Mouse (Mus musculus): Measurements from ENCODE around the gene Mast4.
A peak's percentile ranks its signal among the peaks of the same experiment; 100 is the strongest.

Mast4 gene

GRCm38 (mm10) chr13:102989616-102990015 is 344.7 kb downstream of the Mast4 start:
- DNase-seq (ENCODE audit: low spot score in 2 of 2), result no peak

- DNase-seq (ENCODE audit: low spot score in 2 of 2), result no peak
These were observed 345.3 kb downstream of the Mast4 start for GRCm38 (mm10) chr13:102988976-102989375.

GRCm38 (mm10) chr13:102988251-102988895 is 345.9 kb downstream of the Mast4 start:
- no peak for DNase-seq (ENCODE audit: low spot score in 2 of 2)

DNA sequence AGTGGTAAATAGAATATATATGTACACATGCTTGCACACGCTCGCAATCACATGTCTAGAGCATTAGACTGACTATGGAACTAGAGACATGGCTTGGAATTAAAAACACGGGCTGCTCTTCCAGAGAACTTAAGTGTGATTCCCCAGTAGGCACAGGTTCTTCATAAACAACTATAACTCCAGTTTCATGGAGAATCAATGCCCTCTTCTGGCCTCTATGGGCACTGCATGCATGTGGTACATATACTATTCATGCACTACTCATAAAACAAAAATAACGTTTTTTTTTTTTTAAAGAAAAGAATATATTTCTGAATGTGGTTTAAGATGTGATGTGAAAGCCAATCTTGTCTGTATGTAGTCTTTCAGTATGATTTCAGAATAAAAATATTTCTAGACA is 349.7 kb downstream of the Mast4 start:
- no peak for DNase-seq (ENCODE audit: low spot score in 2 of 2)

DNA sequence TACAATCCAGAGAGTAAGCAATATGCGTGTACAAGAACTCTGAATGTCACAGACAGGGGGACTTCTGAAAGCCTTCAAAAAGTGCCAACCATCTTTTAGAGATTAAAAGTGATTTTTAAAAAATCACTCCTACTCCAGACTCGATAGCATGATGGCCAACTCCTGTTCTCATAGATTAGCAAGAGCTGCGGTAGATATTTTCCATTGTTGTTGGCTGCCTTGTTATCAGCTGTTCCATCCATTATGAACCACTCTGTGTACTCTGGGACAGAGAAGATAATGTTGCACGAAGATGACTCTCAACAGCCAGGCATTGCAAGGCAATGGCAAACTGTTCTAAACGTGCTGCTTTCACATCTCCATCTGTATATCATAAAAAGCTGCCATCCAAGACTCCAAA is 360.4 kb downstream of the Mast4 start:
- DNase-seq (ENCODE audit: low spot score in 2 of 2), result no peak

DNA sequence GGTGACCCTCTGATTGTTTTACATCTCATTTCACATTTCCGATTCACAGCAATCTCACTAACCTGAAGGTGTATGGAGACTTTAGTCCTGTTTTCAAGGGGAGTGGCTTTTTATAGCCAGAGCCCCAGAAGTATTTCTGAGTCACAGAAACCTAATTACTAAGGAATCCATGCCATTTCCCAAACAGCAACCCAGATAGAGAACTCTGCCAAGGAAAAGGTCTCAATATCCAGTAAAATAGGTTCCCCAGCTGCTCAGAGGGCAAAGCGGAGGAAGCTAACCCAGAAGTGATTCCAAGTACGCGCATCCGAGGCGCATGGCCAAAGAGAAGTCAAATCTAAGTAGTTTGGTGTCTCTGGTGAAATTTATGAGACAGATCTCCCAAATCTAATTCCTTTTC is 370.8 kb downstream of the Mast4 start:
- DNase-seq (ENCODE audit: low spot score in 2 of 2), result no peak

GRCm38 (mm10) chr13:102958273-102959270 is 375.7 kb downstream of the Mast4 start:
- DNase-seq (ENCODE audit: low spot score in 2 of 2), result no peak

GRCm38 (mm10) chr13:102957508-102958272 is 376.6 kb downstream of the Mast4 start:
- DNase-seq (ENCODE audit: low spot score in 2 of 2), result no peak

DNA sequence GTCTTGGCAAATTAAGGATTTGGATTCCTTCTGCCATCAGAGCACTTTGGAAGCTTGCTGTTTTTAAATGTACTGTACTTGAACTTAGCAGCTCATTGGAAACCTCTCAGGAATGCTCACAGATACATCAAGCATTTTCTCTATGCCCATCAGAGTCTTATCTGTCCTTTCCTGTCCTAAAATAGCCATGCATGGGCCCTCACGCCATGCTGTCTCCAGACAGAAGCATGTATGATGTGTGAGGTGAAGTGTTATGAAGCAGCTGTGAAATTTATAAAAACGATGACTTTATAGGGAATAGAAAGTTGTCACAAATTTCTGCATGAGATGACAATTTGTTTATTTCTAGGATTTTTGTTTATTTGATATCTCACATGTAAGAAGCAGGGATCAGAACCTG is 378.8 kb downstream of the Mast4 start:
- DNase-seq (ENCODE audit: low spot score in 2 of 2), result no peak

DNA sequence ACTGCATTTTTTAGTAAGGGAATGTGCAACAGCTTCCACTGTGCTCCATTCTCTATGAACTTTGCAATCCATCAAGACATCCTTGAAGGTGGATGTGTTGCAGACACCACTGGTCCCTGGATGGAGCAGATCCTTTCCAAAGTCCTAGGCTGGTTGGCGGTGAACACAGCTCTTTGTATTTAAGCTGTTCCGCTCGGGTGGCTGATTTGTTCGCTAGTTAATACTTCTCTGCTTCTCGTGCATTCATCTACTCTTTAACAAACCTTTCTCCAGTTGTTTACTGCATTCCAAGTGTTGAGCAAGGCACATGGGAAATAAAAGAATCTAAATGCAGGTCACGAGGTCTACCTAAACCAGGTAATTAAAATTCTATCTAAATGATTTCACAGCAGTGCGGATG is 384.5 kb downstream of the Mast4 start:
- no peak for DNase-seq (ENCODE audit: low spot score in 2 of 2)

- DNase-seq (ENCODE audit: low spot score in 2 of 2), result no peak
These were observed 385.3 kb downstream of the Mast4 start for GRCm38 (mm10) chr13:102948966-102949365.

DNA sequence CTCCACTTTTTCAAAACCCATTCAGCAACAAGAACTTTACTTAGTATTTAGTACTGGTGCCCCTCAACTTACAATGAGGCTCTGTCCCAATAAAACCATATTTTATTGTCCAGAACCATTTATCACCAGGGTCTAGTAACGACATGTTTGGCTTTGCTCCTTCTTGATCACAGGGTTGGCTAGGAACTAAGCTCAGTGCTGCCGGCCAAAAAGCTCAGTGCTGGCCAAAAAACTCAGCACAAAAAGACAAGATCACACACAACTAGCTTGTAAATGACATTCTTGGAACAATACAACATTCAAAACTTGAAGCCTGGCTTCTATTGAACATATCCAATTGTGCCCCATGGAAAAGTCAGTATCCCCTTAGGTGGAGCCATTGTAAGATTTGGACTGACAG is 386.8 kb downstream of the Mast4 start:
- DNase-seq (ENCODE audit: low spot score in 2 of 2), result peak in 1 of 2 experiments; percentile 33

DNA sequence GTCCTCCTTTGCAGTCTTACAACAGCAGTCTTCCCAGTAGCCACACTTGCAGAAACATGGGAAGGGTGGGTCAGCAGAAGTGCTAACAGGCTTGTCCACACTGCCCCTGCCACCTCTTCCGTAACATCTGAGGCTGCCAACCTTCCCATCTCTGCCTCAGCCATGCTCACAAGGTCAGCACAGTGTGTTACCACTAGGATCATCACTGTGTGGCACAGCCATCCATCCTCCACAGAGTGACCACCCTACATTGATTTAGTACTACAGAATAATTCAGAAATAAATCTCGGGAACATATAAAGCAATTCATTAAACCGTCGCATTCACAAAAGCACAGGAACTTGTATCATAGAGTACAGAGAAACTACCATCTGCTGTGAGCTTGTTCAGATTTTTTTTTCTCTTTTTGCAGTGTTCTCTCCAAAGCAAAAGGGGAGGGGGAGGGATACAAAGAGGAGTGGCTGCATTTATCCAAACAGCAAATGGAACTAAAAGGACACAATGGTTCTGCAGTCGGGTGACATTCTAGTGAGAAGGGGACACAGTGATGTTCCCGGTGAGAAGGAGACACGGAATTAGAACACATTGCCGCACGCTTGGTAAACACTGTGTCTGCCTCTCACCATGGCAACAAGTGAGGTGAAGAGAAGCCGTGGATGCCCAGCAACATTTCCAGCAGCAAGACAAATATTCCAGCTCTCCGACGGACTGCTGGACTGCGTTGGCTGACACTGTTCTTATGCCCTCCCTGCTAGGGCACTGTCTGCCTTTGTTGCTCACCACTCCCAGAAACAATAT is 388.1 kb downstream of the Mast4 start:
- no peak for DNase-seq (ENCODE audit: low spot score in 2 of 2)

DNA sequence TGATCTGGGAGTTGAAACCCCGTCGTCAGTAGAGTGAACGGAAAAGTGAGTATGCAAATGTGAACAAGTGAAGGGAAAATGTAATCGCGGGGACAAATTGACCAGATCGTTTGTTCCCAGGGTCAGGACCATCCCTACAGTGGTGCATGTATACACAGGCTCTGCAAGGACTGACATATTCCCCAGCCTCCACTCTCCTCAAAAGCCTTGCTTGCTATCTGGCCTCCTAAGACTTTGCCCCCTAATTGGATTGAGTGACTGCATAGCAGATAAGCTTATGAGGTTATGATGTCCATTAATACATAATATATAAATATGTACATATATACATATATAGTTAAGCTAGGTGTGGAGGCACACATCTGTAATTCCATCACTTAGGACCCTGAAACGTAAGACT is 388.8 kb downstream of the Mast4 start:
- no peak for DNase-seq (ENCODE audit: low spot score in 2 of 2)

DNA sequence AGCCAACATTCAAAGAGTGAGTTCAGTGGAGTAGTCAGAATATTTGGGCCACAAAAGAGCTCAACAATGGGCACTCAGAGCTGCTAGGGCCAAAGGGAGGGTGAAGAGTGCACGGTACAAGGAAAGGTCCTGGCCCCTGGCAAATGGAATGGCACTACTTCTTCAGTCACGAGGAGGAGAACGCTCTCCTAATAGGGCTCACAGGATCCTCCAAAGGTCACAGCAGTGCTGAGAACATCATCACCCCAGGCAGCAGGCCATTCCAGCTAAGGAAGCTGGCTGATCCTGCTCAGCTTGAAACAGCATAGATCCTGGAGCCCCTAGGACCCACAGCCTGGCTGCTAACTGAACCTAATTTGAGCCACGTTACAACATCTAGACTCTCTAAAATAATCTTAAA is 389.8 kb downstream of the Mast4 start:
- no peak for DNase-seq (ENCODE audit: low spot score in 2 of 2)

DNA sequence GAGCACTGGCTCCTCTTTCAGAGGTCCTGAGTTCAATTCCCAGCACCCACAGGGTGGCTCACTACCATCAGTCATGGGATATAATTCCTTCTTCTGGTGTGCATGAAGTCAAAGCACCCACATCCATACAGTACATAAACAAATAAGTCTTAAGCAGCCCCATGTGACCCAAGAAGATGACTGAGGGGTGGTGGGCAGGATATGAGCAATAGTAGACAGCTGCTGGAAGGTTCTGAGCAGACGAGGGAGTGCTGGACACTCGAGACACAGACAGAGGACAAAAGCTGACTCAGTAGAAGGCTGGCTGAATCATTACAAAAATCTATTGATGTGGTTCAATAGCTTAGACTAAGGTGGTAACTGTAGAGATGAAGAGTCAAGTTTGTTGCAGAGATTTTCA is 391.7 kb downstream of the Mast4 start:
- no peak for DNase-seq (ENCODE audit: low spot score in 2 of 2)

DNA sequence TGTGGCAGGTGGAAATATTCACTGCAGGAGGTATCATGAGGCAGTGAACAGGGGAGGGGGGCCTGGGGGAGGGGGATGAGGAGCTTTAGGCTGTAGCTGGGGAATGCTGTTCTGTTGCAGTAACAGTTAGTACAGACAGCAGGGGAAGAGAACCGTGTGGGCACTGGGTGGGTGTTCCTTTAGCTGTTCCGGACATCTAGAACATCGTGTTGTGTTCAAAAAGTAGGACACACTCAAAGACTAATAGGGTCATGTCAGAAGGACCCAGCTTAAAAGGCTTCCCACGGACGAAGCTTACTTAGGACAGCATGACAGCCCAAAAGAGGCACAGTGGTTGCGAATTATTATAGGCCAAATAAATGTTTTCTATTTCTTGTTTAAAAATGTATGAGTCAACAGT is 393.8 kb downstream of the Mast4 start:
- DNase-seq (ENCODE audit: low spot score in 2 of 2), result no peak

DNA sequence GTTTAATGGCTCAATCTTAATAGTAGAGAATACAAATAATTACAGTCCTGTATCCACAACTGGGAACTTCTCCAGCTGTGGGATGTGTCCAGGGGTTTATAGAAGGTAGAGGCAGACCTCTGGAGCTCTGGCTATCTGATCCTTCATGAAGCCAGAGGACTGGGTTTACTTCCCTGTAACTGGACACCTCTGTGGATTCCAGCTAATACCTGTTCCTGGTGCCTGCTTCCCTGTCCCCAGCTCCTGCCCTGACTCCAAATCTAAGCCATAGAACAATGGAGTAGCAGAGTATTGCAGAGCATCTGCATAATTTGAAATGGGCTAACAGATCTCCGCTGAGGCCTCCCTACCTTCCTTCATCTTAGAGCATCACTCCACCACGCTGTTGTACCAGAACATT is 398.1 kb downstream of the Mast4 start:
- no peak for DNase-seq (ENCODE audit: low spot score in 2 of 2)

DNA sequence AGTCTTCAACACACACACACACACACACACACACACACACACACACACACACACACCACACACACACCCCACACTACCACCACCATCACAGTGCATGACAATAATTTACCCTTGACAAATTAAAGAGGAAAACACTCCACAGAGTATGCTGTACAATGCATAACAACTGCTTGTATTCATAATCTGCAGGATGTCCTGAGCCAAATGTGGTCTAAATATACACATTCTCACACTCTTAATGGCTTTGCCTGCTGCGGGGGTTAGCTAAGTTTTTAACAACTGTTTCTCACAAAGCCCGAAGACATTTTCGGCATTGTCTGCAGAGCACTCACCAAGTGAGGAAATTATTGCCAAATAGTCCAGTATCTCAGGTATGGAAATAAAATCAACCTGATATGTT is 398.5 kb downstream of the Mast4 start:
- DNase-seq (ENCODE audit: low spot score in 2 of 2), result no peak

- peak in 1 of 2 experiments; percentile 40 for DNase-seq (ENCODE audit: low spot score in 2 of 2)
These were observed 400.6 kb downstream of the Mast4 start for GRCm38 (mm10) chr13:102933702-102934101.

DNA sequence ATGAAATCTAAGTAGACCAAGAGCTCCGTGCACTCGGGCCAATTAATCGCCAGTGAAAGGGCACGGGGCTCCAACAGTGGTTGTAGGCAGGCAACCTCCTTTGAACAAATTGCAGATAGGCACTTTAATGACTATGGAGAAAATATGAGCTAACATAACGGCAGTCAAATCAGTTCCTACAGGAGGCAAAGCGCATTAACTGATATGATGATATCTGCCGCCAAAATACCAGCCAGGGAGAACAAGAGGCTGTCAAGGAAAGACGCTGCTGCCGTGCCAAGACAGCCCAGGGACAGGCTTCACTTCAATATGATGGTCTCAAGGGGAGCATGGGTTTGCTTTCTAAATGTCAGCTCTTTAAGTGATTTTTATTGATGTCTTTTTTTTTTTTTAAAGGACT is 401.9 kb downstream of the Mast4 start:
- no peak for DNase-seq (ENCODE audit: low spot score in 2 of 2)
